Mouse (Mus musculus) NIH3T3 (cell line): ENCODE data around the gene Jdp2.

Experiments
- DNase-seq: peaks from one replicate; pipeline ENCODE4 v3.0.0-alpha.2; 2012; ENCODE audit warnings: low read depth

Jdp2 gene

GRCm38 (mm10) chr12:85598611-85599477 is at the start of gene Jdp2:
Gene Jdp2, plus strand, starts transcription at chr12:85599027.
- DNase-seq = peak; percentile 92

- no peak for DNase-seq
Observed at GRCm38 (mm10) chr12:85549661-85550060, 49.2 kb upstream of the Jdp2 start.

DNA sequence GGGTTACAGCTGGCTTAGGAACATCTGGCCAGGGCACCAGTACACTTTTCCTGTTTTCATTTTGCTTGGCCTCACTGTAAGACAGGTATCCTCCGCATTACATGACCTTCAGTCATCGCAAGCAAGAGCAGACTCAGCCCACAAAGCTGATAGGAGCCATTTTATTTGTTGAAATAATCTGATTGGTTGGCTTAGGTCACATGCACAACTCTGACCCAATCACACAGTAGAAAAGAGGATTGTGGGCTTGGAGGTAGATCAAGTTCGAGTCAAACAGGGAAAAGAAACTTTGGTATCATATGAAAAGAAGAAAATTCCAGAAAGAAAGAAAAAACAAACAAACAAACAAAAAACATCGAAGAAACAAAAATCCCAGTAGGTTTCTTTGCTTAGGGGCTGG is 48.4 kb upstream of the Jdp2 start:
- no peak for DNase-seq

DNA sequence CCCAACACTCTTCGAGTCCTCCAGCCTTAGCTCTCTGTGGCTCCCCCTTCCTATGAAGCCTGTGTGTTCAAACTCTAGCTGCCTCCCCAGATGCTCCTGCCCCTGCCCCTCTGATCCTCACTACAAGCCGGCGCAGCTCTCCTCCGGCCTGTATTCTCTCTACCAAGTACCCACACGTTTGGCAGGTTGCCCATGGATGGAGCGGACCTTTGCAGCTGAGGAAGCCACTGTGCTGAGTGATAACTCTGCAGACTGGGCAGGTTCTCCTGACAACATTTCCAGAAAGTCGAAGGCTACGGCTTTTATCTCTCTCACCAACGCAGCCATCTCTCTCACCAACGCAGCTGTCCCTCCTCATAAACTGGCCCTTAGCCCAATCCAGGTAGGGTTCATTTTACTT is 39.5 kb upstream of the Jdp2 start:
- DNase-seq = no peak

- no peak for DNase-seq
Observed at GRCm38 (mm10) chr12:85565441-85565840, 33.4 kb upstream of the Jdp2 start.

GRCm38 (mm10) chr12:85568298-85568697 is 30.5 kb upstream of the Jdp2 start:
- no peak for DNase-seq

- peak; percentile 66 for DNase-seq
Observed at GRCm38 (mm10) chr12:85569393-85570157, 29.3 kb upstream of the Jdp2 start.

- peak; percentile 40 for DNase-seq
Observed at GRCm38 (mm10) chr12:85570158-85570540, 28.7 kb upstream of the Jdp2 start.

GRCm38 (mm10) chr12:85571312-85571711 is 27.5 kb upstream of the Jdp2 start:
- peak; percentile 90 for DNase-seq

DNA sequence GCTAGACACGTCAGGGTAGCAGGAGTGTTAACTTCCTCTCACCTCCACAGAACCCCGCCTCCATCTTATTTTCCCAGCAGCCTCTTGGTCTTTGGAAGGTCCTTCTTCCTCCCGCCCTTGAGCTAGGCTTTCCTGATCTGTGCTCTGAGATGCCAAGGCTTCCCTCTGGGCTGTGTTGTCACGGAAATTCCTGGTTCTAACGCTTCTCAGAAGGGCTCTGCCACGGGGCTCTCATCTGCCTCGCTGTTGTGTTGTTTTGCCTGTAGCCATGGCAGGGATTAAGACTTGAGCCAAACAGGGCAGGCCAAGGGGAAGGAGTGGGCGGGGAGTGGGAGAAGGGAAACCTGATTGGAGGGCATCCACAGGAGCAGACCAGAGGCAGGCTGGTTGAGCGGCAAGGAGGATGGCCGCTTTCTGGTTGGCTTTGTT is 26.8 kb upstream of the Jdp2 start:
- DNase-seq = peak; percentile 60

- DNase-seq = peak; percentile 32
Observed at GRCm38 (mm10) chr12:85574806-85575495, 23.9 kb upstream of the Jdp2 start.

- no peak for DNase-seq
Observed at GRCm38 (mm10) chr12:85575496-85575840, 23.4 kb upstream of the Jdp2 start.

DNA sequence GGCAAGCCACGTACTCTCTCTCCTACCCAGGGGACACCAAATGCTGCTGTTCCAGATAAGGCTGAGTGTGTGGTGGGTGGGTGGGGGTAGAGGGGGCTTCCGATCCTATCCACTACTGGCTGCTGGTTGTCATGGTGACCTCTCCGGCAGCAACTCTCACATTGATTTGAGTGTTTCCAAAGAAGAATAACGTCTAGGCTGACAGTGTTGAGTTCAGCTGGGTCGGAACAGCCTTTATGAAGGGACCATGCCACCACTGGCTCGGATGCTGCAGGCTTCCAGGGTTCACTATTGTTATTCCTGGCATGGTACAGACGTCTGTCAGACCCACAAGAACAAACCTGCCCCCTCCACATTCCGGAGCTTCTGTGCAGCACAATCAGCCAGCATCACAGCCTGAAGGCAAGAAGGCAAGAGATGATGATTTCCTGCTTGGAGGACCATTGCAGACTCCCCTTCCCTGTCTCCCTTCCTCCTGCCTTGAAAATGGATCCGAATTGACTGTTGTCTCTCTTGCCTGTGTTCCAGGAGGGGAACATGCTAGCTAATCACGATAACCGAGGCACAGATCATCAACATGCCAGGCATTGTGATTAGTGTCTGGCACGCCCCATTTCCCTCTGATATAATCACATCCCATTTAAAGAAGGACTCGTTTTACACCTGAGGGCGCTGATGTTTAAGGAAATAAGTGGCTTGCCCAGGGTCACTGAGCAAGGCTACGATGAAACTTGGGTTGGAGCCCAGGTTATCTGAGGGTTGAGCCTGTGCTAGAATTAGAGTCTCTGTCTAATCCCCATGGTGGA is 17.4 kb upstream of the Jdp2 start:
- no peak for DNase-seq

- no peak for DNase-seq
Observed at GRCm38 (mm10) chr12:85582067-85582316, 16.8 kb upstream of the Jdp2 start.

- DNase-seq = no peak
Observed at GRCm38 (mm10) chr12:85585761-85586258, 13.0 kb upstream of the Jdp2 start.

GRCm38 (mm10) chr12:85589870-85590382 is 8.9 kb upstream of the Jdp2 start:
- no peak for DNase-seq

- peak; percentile 64 for DNase-seq
Observed at GRCm38 (mm10) chr12:85592943-85593342, 5.9 kb upstream of the Jdp2 start.

DNA sequence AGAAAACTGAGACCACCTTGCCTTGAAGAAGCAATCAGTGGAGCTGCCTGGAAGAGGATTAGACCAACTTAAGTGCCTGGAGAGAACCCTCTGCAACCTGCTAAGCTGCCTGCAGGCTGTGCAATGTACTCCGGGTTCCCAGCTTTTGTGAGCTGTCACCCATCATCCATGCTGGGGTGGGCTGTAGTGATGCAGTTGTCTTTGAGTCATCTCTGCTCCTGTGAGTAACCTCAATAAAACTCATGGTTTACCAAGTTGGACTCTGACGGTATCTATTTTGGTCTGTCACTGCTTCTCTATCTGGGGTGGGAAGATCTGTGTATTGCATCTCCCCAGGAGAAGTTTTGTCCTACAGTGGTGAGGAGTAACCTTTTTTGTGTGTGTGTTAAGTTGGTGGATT is 4.4 kb upstream of the Jdp2 start:
- no peak for DNase-seq

DNA sequence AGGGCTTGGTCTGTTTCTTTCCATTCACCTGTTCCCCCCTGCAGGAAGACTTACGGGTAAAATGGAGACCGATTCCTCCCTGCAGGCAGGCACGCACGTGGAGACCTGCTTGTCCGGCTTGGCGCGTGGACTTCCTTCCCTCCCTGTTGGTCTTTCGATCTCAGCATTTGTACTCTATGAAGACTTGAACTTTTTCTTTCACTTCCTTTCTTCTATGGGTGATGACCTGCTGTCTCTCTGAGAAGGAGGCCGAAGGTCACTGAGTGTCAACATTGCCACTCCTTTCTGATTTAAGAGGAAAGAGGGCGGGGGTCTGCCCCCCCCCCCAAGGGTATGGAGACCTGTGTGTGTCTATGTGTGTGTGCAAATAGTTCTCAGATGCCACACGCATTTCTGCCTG is 774 bp upstream of the Jdp2 start:
- DNase-seq = no peak

DNA sequence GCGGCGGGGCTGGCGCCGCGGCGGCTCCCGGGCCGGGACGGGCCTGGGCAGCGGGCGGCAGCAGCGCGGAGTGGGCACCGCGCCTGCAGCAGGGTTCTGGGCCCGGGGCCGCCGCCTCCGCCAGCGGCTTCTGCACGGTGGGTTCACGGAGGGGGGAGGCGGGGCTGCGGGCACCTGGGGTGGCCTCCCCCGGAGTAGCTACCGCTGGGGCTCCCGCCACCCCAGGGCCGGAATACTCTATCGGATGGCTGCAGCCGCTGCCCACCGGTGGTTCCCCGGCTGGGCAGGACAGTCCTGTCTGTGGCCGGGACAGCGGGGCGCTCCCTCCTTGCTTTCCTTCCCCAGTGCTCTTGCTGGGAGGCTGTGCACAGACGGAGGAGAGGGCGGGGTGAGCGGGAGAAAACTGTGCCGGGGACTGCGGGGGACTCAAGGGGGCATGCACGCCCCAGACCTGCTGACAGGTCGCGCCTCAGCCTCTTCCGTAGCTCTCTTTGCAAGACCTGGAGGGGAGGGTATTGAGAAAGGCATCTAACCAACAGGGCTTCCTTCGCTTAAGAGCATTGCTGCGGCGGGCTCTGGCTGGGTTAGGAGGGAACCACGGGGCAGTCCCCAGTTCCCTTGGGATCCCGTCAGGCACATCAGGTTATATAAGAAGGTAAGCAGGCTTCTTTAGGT is 788 bp downstream of the Jdp2 start:
- DNase-seq = peak; percentile 58

DNA sequence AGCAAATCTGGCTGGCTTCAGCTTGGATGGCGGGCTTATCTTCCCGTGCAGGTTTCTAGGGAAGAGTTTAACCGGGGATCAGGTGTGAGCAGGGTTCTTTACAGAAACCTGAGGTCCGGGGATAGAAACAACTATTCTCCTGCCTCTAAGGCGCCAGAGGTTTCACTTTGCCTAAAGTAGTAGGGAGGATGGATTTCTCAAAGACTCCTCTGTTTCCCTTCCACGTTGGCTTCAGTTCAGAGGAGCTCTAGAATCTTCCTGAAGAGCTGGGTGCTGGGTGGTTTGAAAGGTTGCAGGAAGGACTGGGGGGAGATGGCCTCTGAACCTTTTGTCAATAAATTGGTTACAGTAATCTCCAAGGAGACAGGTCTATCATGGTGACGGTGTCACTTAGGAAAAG is 1.8 kb downstream of the Jdp2 start:
- no peak for DNase-seq
